ENCODE assay signal across 19 mouse cellular contexts in the genomic region with DNA sequence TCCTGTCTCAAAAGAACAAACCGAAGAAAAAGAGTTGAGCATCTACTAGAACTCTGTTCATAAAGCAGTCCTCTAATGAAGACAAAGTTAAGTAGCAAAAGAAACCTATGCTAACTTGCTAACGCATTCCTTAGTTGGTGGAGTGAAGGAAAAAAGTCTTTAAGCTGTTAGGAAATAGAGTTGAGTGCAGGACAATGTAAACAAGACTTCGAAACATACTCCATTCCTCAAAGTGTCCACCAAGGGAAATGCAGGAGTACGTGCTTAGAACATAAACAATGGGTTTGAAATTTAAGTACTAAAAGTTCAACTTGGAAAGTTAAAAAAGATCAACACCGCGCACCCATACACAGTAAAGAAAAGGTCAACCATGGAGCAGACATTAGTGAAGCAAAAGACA. TPM values are rescaled to one million over a fixed set of nuclear protein-coding genes. Genes with fewer than 3 reads are reported as not detected.
A peak's percentile ranks its signal among the peaks of the same experiment; 100 is the strongest.
DNase-seq lines count a peak whose midpoint lies in the region; ATAC-seq and TF ChIP-seq lines count a peak whose summit lies in the region.
"Had no signal": no experiment of that assay in that cellular context is flagged by ENCODE, and none has a peak within 500 bp of the region (broad histone marks: within the 10 kb centered on the region; RNA-seq: fewer than 3 reads in every experiment).

No protein-coding gene starts in this region.

- no peaks in the 10 kb centered on the region for H3K27me3 ChIP-seq in lung, embryonic 16.5 days (ENCODE audit: control insufficient read depth, insufficient read depth, low read depth, low read length)
- no peaks in the 10 kb centered on the region for H3K27me3 ChIP-seq in lung, postnatal 0 days (replicated peaks; ENCODE audit: insufficient read depth, low read length)

- peak; percentile 60 for TF ChIP-seq EP300 in lung, postnatal 0 days (IDR thresholded peaks at IDR 0.05)

- DNase-seq in lung, postnatal 10 days: no peak
- DNase-seq in lung, postnatal 0 days (ENCODE audit: low spot score): peak; percentile 62
- no peak for DNase-seq in lung, postnatal 25 days (ENCODE audit: low spot score)
- DNase-seq: adrenal gland, adult 2 months; adrenal gland, adult 8-10 months; adrenal gland, postnatal 10 days; adrenal gland, postnatal 14 days; adrenal gland, postnatal 25 days; adrenal gland, postnatal 36 days; B cell, adult 2 months; cerebellum, adult 11 months; cerebellum, adult 11-12 months; cerebellum, adult 18-20 months had no signal

- H3K9me3 ChIP-seq in lung, embryonic 16.5 days (ENCODE audit: control insufficient read depth, low read length): no peaks in the 10 kb centered on the region
- H3K9me3 ChIP-seq in lung, postnatal 0 days (ENCODE audit: low read length): no peaks in the 10 kb centered on the region

- H3K36me3 ChIP-seq in lung, embryonic 16.5 days (ENCODE audit: control insufficient read depth, insufficient read depth, low read length): no peaks in the 10 kb centered on the region
- H3K36me3 ChIP-seq in lung, postnatal 0 days (ENCODE audit: insufficient read depth, low read length): no peaks in the 10 kb centered on the region
- H3K36me3 ChIP-seq: G1E had no signal

- no peak for TF ChIP-seq CTCF in lung, postnatal 0 days (IDR thresholded peaks at IDR 0.05)

- H3K4me1 ChIP-seq in lung, embryonic 16.5 days (replicated peaks; ENCODE audit: control insufficient read depth, insufficient read depth, low read length): no peaks in the 10 kb centered on the region
- H3K4me1 ChIP-seq in lung, postnatal 0 days (ENCODE audit: insufficient read depth, low read depth, low read length): no peaks in the 10 kb centered on the region; the same call in 1 of the 2 replicates

- H3K4me2 ChIP-seq in lung, embryonic 16.5 days (ENCODE audit: low read depth, low read length): no peak overlapping the region
- H3K4me2 ChIP-seq in lung, postnatal 0 days (replicated peaks; ENCODE audit: low read depth, low read length): no peak overlapping the region

- no peak overlapping the region for H3K27ac ChIP-seq in lung, embryonic 16.5 days (ENCODE audit: low read length)
- peak overlapping the region; percentile 11; the same call in 1 of the 2 replicates for H3K27ac ChIP-seq in lung, postnatal 0 days (ENCODE audit: low read length)

- peak; percentile 37 for ATAC-seq in lung, embryonic 16.5 days (ENCODE audit: low read depth)
- ATAC-seq in lung, postnatal 0 days: no peak
- ATAC-seq: activated CD4-positive, CD25-positive, alpha-beta regulatory T cell, adult 4 months; CD4-positive, CD25-positive, alpha-beta regulatory T cell, adult 4 months; Patski had no signal

- WGBS in lung, embryonic 16.5 days: 40% methylated on average over 6 of the region's 6 CpGs
- 30% methylated on average over 6 of the region's 6 CpGs for WGBS in lung, postnatal 0 days

- H3K9ac ChIP-seq in lung, embryonic 16.5 days (ENCODE audit: low read length): no peak overlapping the region
- no peak overlapping the region for H3K9ac ChIP-seq in lung, postnatal 0 days (replicated peaks; ENCODE audit: low read depth)

- H3K4me3 ChIP-seq in lung, embryonic 16.5 days (ENCODE audit: low read length): no peak overlapping the region
- no peak overlapping the region for H3K4me3 ChIP-seq in lung, postnatal 0 days (ENCODE audit: low read depth, low read length)

RNA-seq across cellular contexts. Expression of gene Hrh2, which starts 38.2 kb away (rescaled TPM):
- 0.04 and 0.08 TPM in 2 replicates for polyA plus RNA-seq in lung, embryonic 16.5 days (2015; fragmentation: Nextera tagmentation; extraction: Ambion mirVana)
- polyA plus RNA-seq in lung, postnatal 0 days (2015; fragmentation: Nextera tagmentation; extraction: Ambion mirVana): 0.12 TPM in 2 replicates
- polyA plus RNA-seq: C2C12, G1E, Patski had no signal
